In the genomic region with DNA sequence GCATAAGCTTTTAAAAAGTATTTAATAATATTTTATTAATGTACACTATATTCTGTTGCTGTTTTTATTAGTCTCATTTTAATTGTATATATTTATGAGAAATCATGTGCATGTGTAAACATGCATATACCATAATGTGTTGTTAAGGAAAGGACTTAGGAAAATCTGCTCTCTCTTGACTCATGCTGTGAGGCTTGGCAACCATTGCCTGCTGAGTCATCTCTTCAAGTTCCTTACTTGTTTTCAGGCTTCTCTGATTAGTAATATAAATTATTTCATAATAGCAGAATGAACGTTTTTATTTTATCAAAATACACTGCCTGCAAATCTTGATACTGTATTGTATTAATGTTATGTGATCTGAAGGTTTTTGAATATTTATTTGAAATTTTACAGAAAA, we compare ENCODE assay signal across 31 mouse cellular contexts.
DNase-seq lines count a peak whose midpoint lies in the region; ATAC-seq and TF ChIP-seq lines count a peak whose summit lies in the region.
"Had no signal": no experiment of that assay in that cellular context is flagged by ENCODE, and none has a peak within 500 bp of the region (broad histone marks: within the 10 kb centered on the region; RNA-seq: fewer than 3 reads in every experiment).

No protein-coding gene starts in this region.

- no peaks in the 10 kb centered on the region for H3K79me2 ChIP-seq in MEL (ENCODE audit: control insufficient read depth, insufficient read depth, low read length, poor library complexity)

- ATAC-seq in forebrain, embryonic 14.5 days, result no peak
- no peak for ATAC-seq in kidney, embryonic 16.5 days (ENCODE audit: low FRiP score, low TSS enrichment)
- ATAC-seq: forebrain, embryonic 16.5 days; lung, postnatal 0 days; midbrain, embryonic 15.5 days had no signal

- no peak for TF ChIP-seq CTCF in MEL (IDR thresholded peaks at IDR 0.05 in 2 of 3, conservative IDR thresholded peaks at IDR 0.05 in 1 of 3; ENCODE audit: control insufficient read depth in 1 of 3, insufficient read depth in 1 of 3, low read depth in 2 of 3, low read length in 3 of 3, poor library complexity in 1 of 3, severe bottlenecking in 1 of 3)

- WGBS in forebrain, embryonic 14.5 days, result 54% methylated on average over 1 of the region's 1 CpGs
- WGBS in kidney, embryonic 16.5 days, result 52% methylated on average over 1 of the region's 1 CpGs

- TF ChIP-seq EP300 in MEL (IDR thresholded peaks at IDR 0.05; ENCODE audit: low read depth in 1 of 2, low read length in 2 of 2), result no peak

- no peak for TF ChIP-seq RAD21 in MEL (IDR thresholded peaks at IDR 0.05; ENCODE audit: low read depth, low read length)

- H3K36me3 ChIP-seq in MEL (ENCODE audit: control insufficient read depth in 1 of 2, insufficient read depth in 2 of 2, low read length in 2 of 2), result no peaks in the 10 kb centered on the region
- H3K36me3 ChIP-seq in forebrain, embryonic 14.5 days (ENCODE audit: control insufficient read depth, insufficient read depth, low read length), result no peaks in the 10 kb centered on the region
- no peaks in the 10 kb centered on the region for H3K36me3 ChIP-seq in kidney, embryonic 16.5 days (ENCODE audit: insufficient read depth, low read length)
- H3K36me3 ChIP-seq: embryonic facial prominence, embryonic 12.5 days; forebrain, embryonic 10.5 days; G1E; heart, embryonic 12.5 days; hindbrain, embryonic 15.5 days; limb, embryonic 10.5 days; limb, embryonic 15.5 days; liver, embryonic 13.5 days; midbrain, embryonic 15.5 days had no signal

- no peak overlapping the region for H3K4me3 ChIP-seq in MEL (ENCODE audit: control insufficient read depth in 1 of 2, insufficient read depth in 1 of 2, low read depth in 2 of 2, low read length in 2 of 2)
- H3K4me3 ChIP-seq in forebrain, embryonic 14.5 days (ENCODE audit: low read depth, low read length), result no peak overlapping the region
- no peak overlapping the region for H3K4me3 ChIP-seq in kidney, embryonic 16.5 days (ENCODE audit: low read length)
- H3K4me3 ChIP-seq: embryonic facial prominence, embryonic 12.5 days; forebrain, embryonic 10.5 days; gastrocnemius, adult 2 months; heart, adult 2 months; heart, embryonic 12.5 days; hindbrain, embryonic 15.5 days; limb, embryonic 10.5 days; limb, embryonic 15.5 days; liver, embryonic 13.5 days; megakaryocyte, embryonic 14.5 days; midbrain, embryonic 15.5 days had no signal

- H3K27me3 ChIP-seq in MEL (ENCODE audit: control insufficient read depth in 1 of 2, insufficient read depth in 2 of 2, low read length in 2 of 2), result no peaks in the 10 kb centered on the region
- H3K27me3 ChIP-seq in forebrain, embryonic 14.5 days (replicated peaks; ENCODE audit: control insufficient read depth, insufficient read depth, low read length), result no peaks in the 10 kb centered on the region
- no peaks in the 10 kb centered on the region for H3K27me3 ChIP-seq in kidney, embryonic 16.5 days (ENCODE audit: insufficient read depth, low read length)
- H3K27me3 ChIP-seq: embryonic facial prominence, embryonic 12.5 days; heart, embryonic 12.5 days; hindbrain, embryonic 15.5 days; limb, embryonic 15.5 days; liver, embryonic 13.5 days; megakaryocyte, embryonic 14.5 days; midbrain, embryonic 15.5 days had no signal

- H3K9me3 ChIP-seq in MEL (replicated peaks; ENCODE audit: insufficient read depth, low read length), result no peaks in the 10 kb centered on the region
- no peaks in the 10 kb centered on the region for H3K9me3 ChIP-seq in forebrain, embryonic 14.5 days (replicated peaks; ENCODE audit: control insufficient read depth, low read length)
- H3K9me3 ChIP-seq in kidney, embryonic 16.5 days (ENCODE audit: low read length), result no peaks in the 10 kb centered on the region
- H3K9me3 ChIP-seq: embryonic facial prominence, embryonic 12.5 days; forebrain, embryonic 10.5 days; G1E; heart, embryonic 12.5 days; hindbrain, embryonic 15.5 days; limb, embryonic 10.5 days; limb, embryonic 15.5 days; liver, embryonic 13.5 days; megakaryocyte, embryonic 14.5 days; midbrain, embryonic 15.5 days had no signal

- H3K9ac ChIP-seq in MEL (ENCODE audit: control insufficient read depth, low read depth, low read length, poor library complexity, severe bottlenecking), result no peak overlapping the region
- H3K9ac ChIP-seq in forebrain, embryonic 14.5 days (ENCODE audit: low read length), result no peak overlapping the region
- no peak overlapping the region for H3K9ac ChIP-seq in kidney, embryonic 16.5 days (replicated peaks; ENCODE audit: low read length)
- H3K9ac ChIP-seq: embryonic facial prominence, embryonic 12.5 days; heart, embryonic 12.5 days; hindbrain, embryonic 15.5 days; limb, embryonic 15.5 days; liver, embryonic 13.5 days; midbrain, embryonic 15.5 days had no signal

- no peaks in the 10 kb centered on the region for H3K4me1 ChIP-seq in MEL (ENCODE audit: control insufficient read depth in 1 of 2, insufficient read depth in 2 of 2, low read length in 2 of 2)
- no peaks in the 10 kb centered on the region for H3K4me1 ChIP-seq in forebrain, embryonic 14.5 days (ENCODE audit: control insufficient read depth, insufficient read depth, low read length)
- no peaks in the 10 kb centered on the region for H3K4me1 ChIP-seq in kidney, embryonic 16.5 days (ENCODE audit: insufficient read depth, low read length)
- H3K4me1 ChIP-seq: embryonic facial prominence, embryonic 12.5 days; forebrain, embryonic 10.5 days; heart, embryonic 12.5 days; hindbrain, embryonic 15.5 days; limb, embryonic 10.5 days; limb, embryonic 15.5 days; liver, embryonic 13.5 days; megakaryocyte, embryonic 14.5 days; midbrain, embryonic 15.5 days had no signal

- DNase-seq in cerebellum, postnatal 10 days, result peak; percentile 45 to 57
- no peak for DNase-seq in cerebellum, adult 8-10 months
- DNase-seq in left cerebral cortex, postnatal 4 days, result peak; percentile 27
- DNase-seq in left cerebral cortex, adult 8-10 months (ENCODE audit: low spot score in 2 of 2), result no peak
- DNase-seq in MEL (ENCODE audit: low read depth, low spot score), result peak; percentile 51
- DNase-seq in brain, adult 2 months (ENCODE audit: low read depth, low spot score), result peak; percentile 43
- no peak for DNase-seq in forebrain, embryonic 14.5 days (ENCODE audit: low spot score)
- DNase-seq: gastrocnemius, adult 2 months; gastrocnemius, postnatal 36 days; heart, adult 2 months; kidney, adult 2 months; kidney, postnatal 4 days; liver, embryonic 13.5 days; lung, adult 18-20 months; lung, postnatal 4 days; right cerebral cortex, adult 18-20 months; spleen, adult 18-20 months; thymus, postnatal 14 days had no signal

- intact Hi-C loops in left cerebral cortex, postnatal 4 days (cut with DNase I), result no loop called here

- H3K4me2 ChIP-seq in forebrain, embryonic 14.5 days (ENCODE audit: low read length), result no peak overlapping the region
- no peak overlapping the region for H3K4me2 ChIP-seq in kidney, embryonic 16.5 days (replicated peaks; ENCODE audit: low read depth, low read length)
- H3K4me2 ChIP-seq: embryonic facial prominence, embryonic 12.5 days; heart, embryonic 12.5 days; hindbrain, embryonic 15.5 days; limb, embryonic 15.5 days; liver, embryonic 13.5 days; midbrain, embryonic 15.5 days had no signal

- TF ChIP-seq POLR2A in MEL (IDR thresholded peaks at IDR 0.05; ENCODE audit: control insufficient read depth in 1 of 2, insufficient read depth in 1 of 2, low read depth in 1 of 2, low read length in 2 of 2, poor library complexity in 1 of 2), result no peak

- no peak overlapping the region for H3K27ac ChIP-seq in MEL (ENCODE audit: control insufficient read depth, low read depth, low read length)
- no peak overlapping the region for H3K27ac ChIP-seq in forebrain, embryonic 14.5 days (ENCODE audit: low read depth, low read length)
- no peak overlapping the region for H3K27ac ChIP-seq in kidney, embryonic 16.5 days (ENCODE audit: low read length)
- H3K27ac ChIP-seq: embryonic facial prominence, embryonic 12.5 days; forebrain, embryonic 10.5 days; gastrocnemius, adult 2 months; heart, adult 2 months; hindbrain, embryonic 15.5 days; kidney, postnatal 0 days; limb, embryonic 10.5 days; limb, embryonic 15.5 days; liver, embryonic 13.5 days; midbrain, embryonic 15.5 days had no signal

TF ChIP-seq in MEL, 35 proteins besides CTCF, POLR2A, EP300 and RAD21:
- TF ChIP-seq MYC (IDR thresholded peaks at IDR 0.05; ENCODE audit: low read depth, low read length) (no peak), KAT2A (conservative IDR thresholded peaks at IDR 0.05; ENCODE audit: low read depth, low read length) (no peak), UBTF (IDR thresholded peaks at IDR 0.05; ENCODE audit: borderline replicate concordance, insufficient read depth, low read depth, low read length) (no peak), TAL1 (IDR thresholded peaks at IDR 0.05; ENCODE audit: low read length) (no peak), GATA1 (IDR thresholded peaks at IDR 0.05; ENCODE audit: low read depth, low read length) (no peak), HCFC1 (IDR thresholded peaks at IDR 0.05; ENCODE audit: low read depth, low read length) (no peak), ZC3H11A (IDR thresholded peaks at IDR 0.05; ENCODE audit: low read depth, low read length) (no peak), GABPA (IDR thresholded peaks at IDR 0.05; ENCODE audit: low read depth, low read length) (no peak), ZKSCAN1 (IDR thresholded peaks at IDR 0.05; ENCODE audit: low read depth, low read length) (no peak), MAFK (IDR thresholded peaks at IDR 0.05; ENCODE audit: borderline replicate concordance, low read depth, low read length) (no peak)

Comparison
In these comparisons a context has a peak if more than half of its experiments do, and no peak if none do; other contexts are left out.
1. DNase-seq: peak in cerebellum, postnatal 10 days (2 of 2), left cerebral cortex, postnatal 4 days (single experiment), MEL (single experiment) and brain, adult 2 months (single experiment); none in cerebellum, adult 8-10 months (single experiment), left cerebral cortex, adult 8-10 months (0 of 2) and forebrain, embryonic 14.5 days (single experiment).